Mouse (Mus musculus) megakaryocyte, embryonic 14.5 days (primary cell): ENCODE results near the gene Oprm1. TPM values are rescaled to one million over a fixed set of nuclear protein-coding genes. Genes with fewer than 3 reads are reported as not detected.
"Not testable (repeated sequence)": the region's sequence is repeated elsewhere in the genome, so short reads cannot be mapped to it uniquely, and the experiment has no call there.

Experiments used
- H3K27me3 ChIP-seq: replicated peaks from 2 replicates; pipeline ENCODE3; 2012; ENCODE audit warnings: inconsistent platforms
- H3K36me3 ChIP-seq: replicated peaks from 2 replicates; pipeline ENCODE3; 2012; ENCODE audit warnings: low read length, inconsistent platforms, mixed read lengths
- H3K4me1 ChIP-seq: 2 replicates; pipeline ENCODE4 v1.6.1; 2012; ENCODE audit warnings: inconsistent platforms
- H3K4me3 ChIP-seq: replicated peaks from 2 replicates; pipeline ENCODE3; 2012; ENCODE audit warnings: moderate library complexity, mild to moderate bottlenecking, inconsistent platforms
- H3K9me3 ChIP-seq: 2 replicates; pipeline ENCODE4 v1.6.1; 2012; ENCODE audit warnings: inconsistent platforms
- FLI1 ChIP-seq: IDR thresholded peaks from 2 replicates; pipeline ENCODE4 v1.6.1; 2012; ENCODE audit warnings: low read length, inconsistent platforms, mixed read lengths
- GATA1 ChIP-seq: IDR thresholded peaks from 3 replicates; pipeline ENCODE4 v1.6.1; 2012; ENCODE audit warnings: mixed read lengths, low read length, inconsistent platforms, borderline replicate concordance
- polyA plus RNA-seq: library from polyadenylated mRNA; stranded (reverse); fragments of >175 nt; gene quantifications from 2 replicates; pipeline ENCODE4 v1.2.3, GENCODE M21; 2012; ENCODE audit warnings: low replicate concordance; ENCODE audit not compliant: insufficient read depth

The Oprm1 gene
- polyA plus RNA-seq, 1 experiment: not detected

DNA sequence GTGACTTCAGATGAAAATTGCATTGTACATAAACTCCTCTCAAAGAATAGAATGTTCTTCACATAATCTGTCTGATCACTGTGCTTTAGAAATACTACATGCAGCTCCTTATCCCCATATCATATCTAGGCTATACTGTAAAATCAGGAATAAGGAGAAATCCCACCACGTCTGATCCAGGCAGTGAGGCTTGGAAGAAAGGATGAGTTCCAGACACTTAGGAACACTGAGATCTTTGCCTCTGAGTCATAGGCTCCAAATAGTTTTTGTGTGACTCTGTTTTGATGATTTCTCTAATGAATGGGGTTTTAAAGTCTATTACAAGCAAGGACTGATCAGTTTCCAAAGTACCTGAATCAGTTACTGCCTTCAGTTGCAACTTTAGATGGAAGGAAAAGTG, 83.9 kb downstream of the Oprm1 start:
- no peaks in the 10 kb centered on the region for H3K36me3 ChIP-seq
- no peak overlapping the region for H3K4me3 ChIP-seq
- TF ChIP-seq GATA1: no peak
- no peak for TF ChIP-seq FLI1
- no peaks in the 10 kb centered on the region for H3K4me1 ChIP-seq
- H3K9me3 ChIP-seq: no peaks in the 10 kb centered on the region
- no peaks in the 10 kb centered on the region for H3K27me3 ChIP-seq

DNA sequence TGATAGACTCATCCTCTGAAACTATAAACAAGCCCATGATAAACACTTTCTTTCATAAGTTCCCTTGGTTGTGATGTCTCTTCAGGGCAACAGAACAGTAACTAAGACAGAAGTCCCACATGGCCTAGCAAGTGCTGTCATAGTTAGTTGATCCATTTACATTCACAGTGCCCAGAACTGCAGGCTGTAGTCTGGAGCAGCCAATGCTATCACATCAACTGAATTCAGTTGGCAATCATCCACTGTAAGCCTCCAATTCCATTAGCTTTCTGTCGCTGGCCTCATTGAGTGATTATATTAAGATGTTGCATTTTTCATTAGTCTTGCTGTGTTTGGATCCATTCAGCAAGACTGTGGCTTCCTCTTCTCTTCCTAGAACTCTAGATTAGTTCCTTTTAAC, 88.0 kb downstream of the Oprm1 start:
- TF ChIP-seq FLI1: no peak
- no peak for TF ChIP-seq GATA1
- Histone ChIP-seq H3K27me3 (no peaks in the 10 kb centered on the region), H3K4me3 (no peak overlapping the region), H3K9me3 (no peaks in the 10 kb centered on the region; the same call in 1 of the 2 replicates), H3K36me3 (no peaks in the 10 kb centered on the region), H3K4me1 (no peaks in the 10 kb centered on the region)

DNA sequence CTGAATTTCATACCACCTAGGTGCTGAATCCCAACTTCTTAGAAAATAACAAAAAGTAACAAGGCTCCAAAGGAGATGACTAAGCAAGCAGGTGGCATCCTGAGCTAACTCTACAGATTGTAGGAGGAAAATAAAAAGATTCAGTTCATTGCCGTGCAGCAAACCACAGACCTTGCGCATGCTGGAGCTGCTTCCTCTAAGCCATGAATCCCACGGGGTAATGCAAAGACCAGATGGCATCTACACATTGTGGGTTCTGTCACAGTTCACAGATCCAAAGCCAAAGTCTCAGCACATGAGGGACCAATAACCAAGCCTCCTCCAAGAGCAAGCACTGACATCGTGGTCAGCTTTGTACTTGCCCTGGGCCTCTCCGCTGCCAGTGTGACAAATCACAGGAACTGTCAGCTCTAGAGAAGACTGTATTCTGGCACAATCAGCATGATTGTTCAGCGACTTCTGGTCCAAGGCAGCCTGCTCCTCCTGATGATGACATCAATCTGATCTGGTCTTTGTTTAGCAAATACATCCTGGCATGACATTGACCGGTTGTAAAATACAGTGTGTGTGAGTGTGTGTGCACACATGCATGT, 90.0 kb downstream of the Oprm1 start:
- no peak for TF ChIP-seq GATA1
- no peak for TF ChIP-seq FLI1
- H3K36me3 ChIP-seq: no peaks in the 10 kb centered on the region
- H3K4me3 ChIP-seq: no peak overlapping the region
- H3K9me3 ChIP-seq: peaks cover 3% of the 10 kb centered on the region
- H3K27me3 ChIP-seq: no peaks in the 10 kb centered on the region
- H3K4me1 ChIP-seq: no peaks in the 10 kb centered on the region

DNA sequence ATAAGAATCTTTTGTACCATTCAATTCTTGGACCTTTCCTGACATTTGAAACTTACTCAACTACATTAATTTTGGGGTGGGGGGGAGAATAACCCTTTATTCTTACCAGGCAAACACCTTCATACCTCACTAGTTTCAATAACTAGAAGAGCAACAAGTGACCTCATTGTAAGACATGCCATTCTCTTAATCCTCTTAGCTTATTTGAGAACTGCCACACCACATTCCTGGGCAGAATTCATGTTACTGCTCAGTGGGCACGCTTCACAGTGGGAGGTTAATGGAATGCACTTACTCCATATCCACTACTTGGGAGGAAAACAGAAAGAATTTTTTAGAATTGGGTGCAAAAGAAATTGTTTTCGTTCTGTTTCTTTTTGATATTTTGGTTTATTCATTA, 90.5 kb downstream of the Oprm1 start:
- H3K4me3 ChIP-seq: no peak overlapping the region
- TF ChIP-seq FLI1: no peak
- TF ChIP-seq GATA1: no peak
- no peaks in the 10 kb centered on the region for H3K36me3 ChIP-seq
- H3K4me1 ChIP-seq: no peaks in the 10 kb centered on the region
- H3K27me3 ChIP-seq: no peaks in the 10 kb centered on the region
- H3K9me3 ChIP-seq: peaks cover 3% of the 10 kb centered on the region

DNA sequence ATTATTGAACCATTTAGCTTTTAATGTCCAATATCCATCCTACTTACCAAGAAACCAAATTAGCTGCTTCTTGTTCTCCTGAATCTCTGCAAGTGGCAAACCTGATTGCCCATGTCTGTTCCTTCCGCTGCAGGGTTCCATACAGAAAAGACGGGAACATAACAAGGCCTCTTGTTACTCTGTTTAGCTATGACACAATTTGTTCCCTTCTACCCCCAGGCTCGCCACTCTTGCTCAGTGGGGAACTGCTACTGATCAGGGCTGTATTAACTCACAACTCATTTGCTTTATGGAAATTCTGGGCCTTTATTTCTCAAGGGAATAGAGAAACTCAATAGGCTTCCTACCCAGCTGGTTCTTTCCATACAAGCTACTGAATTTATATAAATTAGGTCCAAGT, 97.5 kb downstream of the Oprm1 start:
- H3K4me1 ChIP-seq: no peaks in the 10 kb centered on the region
- no peak overlapping the region for H3K4me3 ChIP-seq
- no peaks in the 10 kb centered on the region for H3K36me3 ChIP-seq
- H3K9me3 ChIP-seq: peaks cover 3% of the 10 kb centered on the region; the same call in 1 of the 2 replicates
- no peak for TF ChIP-seq GATA1
- TF ChIP-seq FLI1: no peak
- no peaks in the 10 kb centered on the region for H3K27me3 ChIP-seq

DNA sequence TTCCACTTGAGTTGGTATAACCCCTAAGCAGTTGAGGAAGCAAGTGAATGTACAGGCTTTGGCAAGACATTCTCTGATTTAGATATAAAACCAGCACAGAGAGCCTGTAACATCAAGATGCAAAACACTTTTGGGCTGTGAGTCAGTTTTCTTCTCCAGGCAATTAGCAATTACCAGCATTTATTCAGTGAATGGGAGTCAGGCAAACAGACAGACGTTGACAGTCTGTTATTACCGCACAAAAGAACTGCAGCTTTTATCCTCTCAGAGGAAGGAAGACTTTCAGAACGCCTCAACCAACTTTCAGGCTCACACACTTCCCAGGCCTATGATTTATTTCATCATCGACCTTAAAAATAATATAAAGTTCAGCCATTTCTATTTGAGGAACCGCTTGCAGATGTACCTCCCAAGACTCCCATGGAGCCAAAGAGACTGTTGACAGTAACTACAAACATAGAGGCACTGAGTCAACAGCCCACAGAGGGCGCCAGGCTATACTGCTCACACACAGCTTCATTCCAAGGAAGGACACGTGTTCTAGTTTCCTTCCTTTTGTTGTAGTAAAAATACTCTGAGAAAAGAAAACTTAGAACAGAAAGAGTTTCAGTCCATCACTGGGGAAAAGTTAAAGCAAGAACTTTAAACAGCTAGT, 113.2 kb downstream of the Oprm1 start:
- H3K4me1 ChIP-seq: no peaks in the 10 kb centered on the region
- TF ChIP-seq FLI1 (no peak), GATA1 (no peak)
- no peaks in the 10 kb centered on the region for H3K36me3 ChIP-seq
- no peak overlapping the region for H3K4me3 ChIP-seq
- H3K9me3 ChIP-seq: peaks cover 17% of the 10 kb centered on the region
- H3K27me3 ChIP-seq: no peaks in the 10 kb centered on the region

DNA sequence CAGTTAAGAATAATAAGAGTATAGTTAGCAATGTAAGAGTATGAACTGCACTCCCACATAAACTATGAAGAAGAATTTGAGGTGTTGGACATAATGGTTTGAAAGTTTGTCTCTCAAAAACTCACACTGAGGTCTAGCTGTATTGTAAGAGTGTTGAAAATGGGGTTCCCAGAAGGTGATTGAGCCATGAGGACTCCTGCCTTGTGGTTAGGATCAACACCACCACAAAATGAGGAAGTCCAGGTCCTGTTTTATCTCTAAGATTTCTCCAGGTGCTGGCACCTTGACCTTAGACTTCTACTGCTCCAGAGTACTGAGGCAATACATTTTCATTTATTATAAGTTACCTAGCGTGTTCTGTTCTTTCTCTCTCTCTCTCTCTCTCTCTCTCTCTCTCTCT, 115.6 kb downstream of the Oprm1 start:
- TF ChIP-seq FLI1 (no peak), GATA1 (no peak)

DNA sequence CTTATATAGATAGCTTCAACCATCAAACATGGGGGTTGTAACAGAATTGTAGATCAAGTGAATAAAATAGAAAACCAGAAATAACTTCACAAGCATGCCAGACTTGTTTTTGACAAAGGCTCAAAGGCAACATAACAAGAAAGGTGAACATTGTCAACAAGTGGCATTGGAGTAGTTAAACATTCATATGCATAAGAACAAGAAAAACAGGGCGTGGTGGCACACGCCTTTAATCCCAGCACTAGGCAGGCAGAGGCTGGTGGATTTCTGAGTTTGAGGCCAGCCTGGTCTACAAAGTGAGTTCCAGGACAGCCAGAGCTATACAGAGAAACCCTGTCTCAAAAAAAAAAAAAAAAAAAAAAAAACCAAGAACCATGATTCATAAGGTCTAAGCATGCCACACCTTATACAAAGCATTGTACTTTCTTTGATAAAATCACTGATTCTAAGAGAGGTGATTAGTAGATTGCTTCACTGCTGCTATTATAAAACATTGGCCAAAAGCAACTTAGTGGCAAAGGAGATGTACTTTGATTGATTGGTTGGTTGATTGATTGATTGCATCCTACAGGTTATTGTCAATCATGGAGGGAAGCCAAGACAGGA, 120.1 kb downstream of the Oprm1 start:
- Histone ChIP-seq H3K4me1 (no peaks in the 10 kb centered on the region), H3K4me3 (no peak overlapping the region), H3K9me3 (peaks cover 14% of the 10 kb centered on the region), H3K36me3 (no peaks in the 10 kb centered on the region), H3K27me3 (no peaks in the 10 kb centered on the region)
- TF ChIP-seq GATA1 (no peak), FLI1 (no peak)

More for the DNA sequence above, 115.6 kb downstream of the Oprm1 start:
- no peaks in the 10 kb centered on the region for H3K36me3 ChIP-seq
- H3K4me3 ChIP-seq: no peak overlapping the region
- H3K4me1 ChIP-seq: no peaks in the 10 kb centered on the region
- H3K9me3 ChIP-seq: peaks cover 16% of the 10 kb centered on the region
- no peaks in the 10 kb centered on the region for H3K27me3 ChIP-seq

DNA sequence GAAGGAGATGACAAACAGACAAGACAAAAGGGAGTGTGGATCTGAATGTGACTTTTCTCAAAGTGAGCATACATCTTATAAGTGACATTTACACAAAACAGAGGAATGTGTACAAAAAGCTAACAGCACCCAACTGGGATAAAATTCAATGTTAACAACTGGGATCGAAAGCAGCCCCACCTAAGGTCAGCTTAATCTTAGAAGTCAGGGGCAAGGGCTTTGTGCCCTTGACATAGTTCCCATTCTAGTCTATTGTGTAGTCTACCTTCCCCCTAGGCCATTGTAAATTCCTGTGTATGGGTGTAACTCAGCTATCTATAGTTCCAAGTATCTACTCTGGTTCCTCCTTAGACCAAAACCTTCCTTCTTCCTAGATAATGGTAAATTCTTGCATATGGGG, 123.7 kb downstream of the Oprm1 start:
- not testable (repeated sequence) for H3K4me1 ChIP-seq, H3K36me3 ChIP-seq, H3K27me3 ChIP-seq, H3K4me3 ChIP-seq
- H3K9me3 ChIP-seq: peaks cover 14% of the 10 kb centered on the region

DNA sequence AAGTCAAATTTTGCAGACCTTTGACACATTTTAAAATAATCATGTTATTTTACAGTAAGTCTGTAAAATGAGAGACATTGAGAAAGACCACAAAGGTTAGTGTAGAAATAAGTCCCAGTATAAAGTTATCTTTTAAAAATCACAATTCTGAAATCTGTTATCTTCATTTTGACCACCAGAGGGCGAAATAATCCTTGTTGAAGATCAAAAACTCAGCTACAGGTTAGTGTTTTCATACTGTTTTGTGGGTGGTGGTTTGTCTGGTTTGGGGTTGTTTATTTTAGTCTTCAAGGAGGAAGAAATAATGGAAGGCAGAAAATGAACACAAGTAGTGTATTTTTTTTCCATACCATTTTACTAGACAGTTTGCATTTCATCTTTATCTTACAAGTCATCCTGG, 127.2 kb downstream of the Oprm1 start:
- TF ChIP-seq FLI1 (no peak), GATA1 (no peak)

More for the DNA sequence above, 127.2 kb downstream of the Oprm1 start:
- Histone ChIP-seq H3K36me3 (no peaks in the 10 kb centered on the region), H3K27me3 (no peaks in the 10 kb centered on the region), H3K4me3 (no peak overlapping the region), H3K4me1 (peaks cover 12% of the 10 kb centered on the region), H3K9me3 (peaks cover 11% of the 10 kb centered on the region; the same call in 1 of the 2 replicates)
